Mouse (Mus musculus) lung, postnatal 14 days (tissue): ENCODE measurements around the gene Gm4869.

Experiments
- DNase-seq: peaks from one replicate; pipeline ENCODE4 v3.0.0; 2021

Gene Gm4869

DNA sequence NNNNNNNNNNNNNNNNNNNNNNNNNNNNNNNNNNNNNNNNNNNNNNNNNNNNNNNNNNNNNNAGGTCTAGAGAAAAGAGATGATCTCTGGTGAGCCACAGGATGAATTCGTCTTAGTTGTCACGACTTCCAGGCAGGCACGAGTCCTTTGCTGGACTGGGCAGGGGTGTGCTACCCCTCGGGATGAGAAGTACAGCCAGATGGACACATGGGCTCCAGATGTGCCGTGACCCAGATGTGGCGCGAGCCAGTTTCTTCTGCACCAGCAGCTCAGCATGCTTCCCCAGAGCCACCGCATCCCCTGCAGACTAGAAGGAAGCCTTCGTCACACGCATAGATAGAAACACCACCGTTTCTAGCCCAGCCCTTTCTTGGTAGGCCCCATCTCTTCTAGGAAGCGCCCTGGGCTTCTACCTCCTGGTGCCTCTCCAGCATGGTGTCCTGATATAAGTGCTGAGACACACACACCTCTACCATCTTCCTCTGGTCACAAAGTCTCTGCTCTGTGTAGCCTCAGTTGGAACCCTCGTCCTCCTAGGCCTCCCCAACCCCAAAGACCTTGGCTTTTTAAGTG lies 92.8 kb downstream of the Gm4869 start:
- DNase-seq: no peak

DNA sequence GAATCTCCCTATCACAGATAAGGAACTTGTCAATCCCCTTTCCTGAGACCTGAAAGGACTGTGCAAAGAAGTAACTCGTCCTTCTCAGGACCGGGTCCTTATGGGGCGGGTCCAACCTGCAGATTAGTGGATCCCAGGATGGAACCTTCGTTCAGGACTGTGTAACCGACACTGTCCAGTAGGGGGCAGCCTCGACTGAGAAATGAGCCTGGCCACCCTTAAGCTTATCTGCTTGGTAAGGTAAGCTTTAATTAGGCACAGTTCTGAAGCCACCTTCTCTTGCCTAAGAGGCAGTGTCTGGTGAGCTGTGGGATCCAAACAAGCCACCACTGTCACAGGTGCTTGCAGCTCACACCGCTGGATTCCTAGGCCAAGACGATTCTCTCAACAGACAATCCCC lies 94.7 kb downstream of the Gm4869 start:
- DNase-seq: peak; percentile 90

DNA sequence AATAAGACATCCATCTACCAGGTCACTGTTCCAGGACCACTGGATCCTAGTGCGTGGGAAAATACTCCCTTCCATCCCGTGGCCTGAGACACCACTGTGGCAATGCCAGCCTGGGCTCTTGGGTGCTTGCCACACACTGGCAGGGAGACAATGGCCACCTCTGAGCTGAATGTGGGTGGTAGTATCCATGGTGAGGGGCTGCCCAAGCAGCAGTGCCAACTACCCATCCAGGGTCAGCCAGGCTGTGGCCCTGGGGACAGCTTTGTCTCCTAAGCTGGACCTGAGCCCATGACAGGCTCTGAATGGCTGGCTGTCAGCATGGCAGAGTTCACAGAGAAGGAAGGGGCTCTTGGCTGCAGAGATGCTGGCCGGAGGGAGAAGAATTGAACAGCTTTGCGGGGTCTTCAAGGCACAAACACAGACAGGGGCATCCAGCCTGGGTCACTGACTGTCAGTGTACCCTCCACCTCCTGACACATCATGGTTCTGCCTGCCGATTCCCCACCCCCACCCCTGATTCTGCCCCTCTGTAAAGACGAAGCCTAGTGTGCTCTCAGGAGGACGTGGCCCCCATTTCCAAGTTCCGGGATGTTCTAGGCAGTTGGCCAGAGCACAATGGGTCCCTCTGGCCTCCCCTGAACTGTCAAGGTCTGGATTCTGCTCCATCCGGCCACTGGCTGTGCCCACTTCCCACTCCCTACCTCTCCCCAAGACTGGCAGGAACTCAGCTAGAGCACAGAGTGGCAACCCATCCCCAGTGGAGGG lies 97.5 kb downstream of the Gm4869 start:
- peak; percentile 25 for DNase-seq
